Mouse (Mus musculus) mesoderm, embryonic 11.5 days (tissue): ENCODE results near the gene Gm10031.
"Not testable (repeated sequence)": the region's sequence is repeated elsewhere in the genome, so short reads cannot be mapped to it uniquely, and the experiment has no call there.

Source experiments
- DNase-seq: peaks from one replicate; pipeline ENCODE4 v3.0.0-alpha.2; 2012; ENCODE audit warnings: low read depth, low spot score

The Gm10031 gene

GRCm38 (mm10) chr1:156523842-156524241, at the start of gene Gm10031:
Gene Gm10031 (plus strand): TSS chr1:156524012.
- DNase-seq: not testable (repeated sequence)

- no peak for DNase-seq
These were observed 49.0 kb upstream of the Gm10031 start for GRCm38 (mm10) chr1:156474854-156475253.

- no peak for DNase-seq
These were observed 47.8 kb upstream of the Gm10031 start for GRCm38 (mm10) chr1:156476016-156476415.

- DNase-seq: no peak
These were observed 47.3 kb upstream of the Gm10031 start for GRCm38 (mm10) chr1:156476535-156476934.

DNA sequence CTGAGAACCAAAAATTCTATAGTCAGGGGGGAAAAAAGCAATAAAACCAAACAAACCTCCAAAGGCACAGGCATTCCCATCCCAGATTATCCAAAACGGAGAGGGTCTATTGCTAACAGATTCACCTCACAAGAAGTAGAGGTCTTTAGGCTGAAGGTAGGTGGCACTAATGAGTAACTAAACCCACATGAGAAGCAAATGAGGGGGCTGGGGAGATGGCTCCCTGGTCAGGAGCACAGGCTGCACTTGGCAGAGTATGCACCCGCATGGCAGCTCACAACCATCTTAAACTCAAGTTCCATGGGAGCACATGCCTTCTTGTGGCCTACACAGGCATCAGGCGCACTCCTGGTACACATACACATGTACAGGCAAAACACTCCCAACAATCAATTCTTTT, 42.0 kb upstream of the Gm10031 start:
- DNase-seq: no peak

DNA sequence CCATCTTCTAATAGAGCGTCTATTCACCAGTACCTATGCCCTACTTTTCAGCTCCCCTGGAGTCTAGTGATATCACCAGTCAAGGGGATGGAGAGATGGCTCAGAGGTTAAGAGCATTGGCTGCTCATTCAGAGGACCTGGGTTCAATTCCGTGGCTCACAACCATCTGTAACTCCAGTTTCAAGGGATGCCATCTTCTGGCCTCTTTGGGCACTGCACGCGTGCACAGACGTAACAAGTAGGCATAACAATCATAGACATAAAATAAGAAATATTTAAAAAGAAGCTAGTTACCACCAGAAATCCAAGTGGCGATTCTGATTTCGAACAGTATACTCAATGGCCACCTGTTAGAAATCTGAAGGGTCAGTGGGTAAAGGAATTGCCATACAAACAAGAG, 36.3 kb upstream of the Gm10031 start:
- DNase-seq: no peak

DNA sequence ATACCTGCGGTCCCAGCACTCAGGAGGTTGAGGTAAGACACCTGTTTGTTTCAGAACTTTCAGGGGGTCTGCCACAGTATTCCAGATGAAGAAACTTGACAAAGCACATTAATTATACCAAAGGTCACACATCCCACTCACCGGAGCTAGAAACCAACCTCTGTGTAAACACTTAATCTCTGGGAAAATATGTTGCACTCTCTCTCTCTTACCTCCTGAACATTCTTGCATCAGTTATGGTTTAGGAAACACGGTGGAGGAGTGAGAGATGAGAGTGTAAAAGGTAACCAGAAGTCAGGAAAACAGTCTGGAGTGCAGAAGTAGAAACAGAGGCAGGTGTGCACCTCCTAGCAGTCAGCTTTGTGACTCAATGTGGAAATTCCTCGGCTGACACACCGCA, 35.8 kb upstream of the Gm10031 start:
- DNase-seq: no peak

- no peak for DNase-seq
These were observed 32.5 kb upstream of the Gm10031 start for GRCm38 (mm10) chr1:156491226-156491796.

DNA sequence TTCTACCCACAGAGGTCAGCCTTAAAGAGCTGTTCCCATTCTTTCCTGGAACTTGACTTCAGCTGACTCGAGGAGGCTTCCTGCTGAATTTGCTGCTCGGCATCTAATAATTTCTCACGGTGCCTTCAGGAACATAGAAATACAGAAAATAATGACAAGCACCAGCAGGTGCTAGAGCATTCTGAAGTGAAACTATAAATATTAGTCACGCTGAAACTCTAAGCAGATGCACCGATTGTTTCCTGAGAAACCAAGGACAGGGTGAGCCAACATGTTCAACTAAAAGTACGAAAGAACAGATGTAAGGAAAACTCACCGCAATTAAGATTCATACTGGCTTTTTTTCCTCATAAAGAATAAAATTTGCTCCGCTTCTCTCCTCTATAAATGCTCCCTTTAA, 28.8 kb upstream of the Gm10031 start:
- DNase-seq: no peak

DNA sequence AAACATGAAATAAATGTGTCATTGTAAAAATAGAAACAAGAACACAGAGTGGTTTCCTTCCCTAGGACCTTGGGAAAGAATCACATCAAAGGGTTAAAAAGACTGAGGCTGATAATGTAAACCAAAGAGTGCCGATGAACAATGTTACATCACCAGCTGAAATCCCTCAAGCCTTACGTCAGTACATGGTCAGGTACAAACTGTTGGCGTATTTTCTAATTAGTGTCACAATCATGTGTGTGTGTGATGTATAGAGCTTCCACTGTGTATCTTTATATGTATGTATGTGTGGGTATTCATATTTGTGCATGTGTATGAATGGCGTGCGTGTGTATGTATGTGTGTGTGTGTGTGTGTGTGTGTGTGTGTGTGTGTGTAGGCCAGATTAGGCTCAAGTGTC, 26.9 kb upstream of the Gm10031 start:
- DNase-seq: no peak

DNA sequence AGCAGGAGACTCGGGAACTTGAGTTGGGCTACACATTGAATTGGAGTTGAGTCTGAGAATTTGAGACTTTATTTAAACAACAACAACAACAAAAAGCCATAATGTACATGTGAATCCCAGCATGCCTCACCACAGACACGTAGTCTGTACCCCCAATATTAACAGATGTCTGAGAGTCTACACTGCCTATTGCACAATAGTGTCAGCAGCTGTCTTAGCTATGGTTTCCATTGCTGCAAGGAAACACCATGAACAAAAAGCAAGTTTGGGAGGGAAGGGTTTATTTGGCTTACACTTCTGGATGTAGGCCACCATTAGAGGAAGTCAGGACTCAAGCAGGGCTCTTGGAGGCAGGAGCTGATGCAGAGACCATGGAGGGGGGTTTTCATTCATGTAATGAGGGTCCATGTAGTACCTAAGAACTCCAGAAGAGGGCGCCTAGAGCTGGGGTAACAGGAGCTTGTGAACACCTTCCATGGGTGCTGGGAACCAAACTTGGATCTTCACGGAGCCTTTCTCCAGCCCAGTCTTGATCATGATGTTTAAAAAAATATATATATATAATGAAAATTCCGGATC, 18.8 kb upstream of the Gm10031 start:
- no peak for DNase-seq

DNA sequence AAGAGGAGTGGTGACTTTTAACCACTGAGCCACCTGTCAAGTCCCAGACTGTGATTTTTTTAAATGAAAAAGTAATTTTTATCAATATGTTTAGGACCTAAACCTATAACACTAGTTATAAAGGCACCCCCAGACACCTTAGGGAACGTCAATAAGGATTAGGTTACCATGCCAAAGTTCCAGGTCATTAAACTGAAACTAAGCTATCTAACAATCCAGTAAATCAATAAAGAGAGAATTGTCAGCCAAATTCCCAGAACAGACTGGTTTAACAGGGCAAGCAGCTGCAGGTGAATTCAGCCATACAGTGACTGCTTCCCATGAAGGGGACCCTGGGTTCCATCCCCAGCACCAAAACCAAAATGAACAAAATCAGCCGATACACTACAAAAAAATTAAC, 17.9 kb upstream of the Gm10031 start:
- no peak for DNase-seq

- DNase-seq: no peak
These were observed 16.1 kb upstream of the Gm10031 start for GRCm38 (mm10) chr1:156507753-156508152.

DNA sequence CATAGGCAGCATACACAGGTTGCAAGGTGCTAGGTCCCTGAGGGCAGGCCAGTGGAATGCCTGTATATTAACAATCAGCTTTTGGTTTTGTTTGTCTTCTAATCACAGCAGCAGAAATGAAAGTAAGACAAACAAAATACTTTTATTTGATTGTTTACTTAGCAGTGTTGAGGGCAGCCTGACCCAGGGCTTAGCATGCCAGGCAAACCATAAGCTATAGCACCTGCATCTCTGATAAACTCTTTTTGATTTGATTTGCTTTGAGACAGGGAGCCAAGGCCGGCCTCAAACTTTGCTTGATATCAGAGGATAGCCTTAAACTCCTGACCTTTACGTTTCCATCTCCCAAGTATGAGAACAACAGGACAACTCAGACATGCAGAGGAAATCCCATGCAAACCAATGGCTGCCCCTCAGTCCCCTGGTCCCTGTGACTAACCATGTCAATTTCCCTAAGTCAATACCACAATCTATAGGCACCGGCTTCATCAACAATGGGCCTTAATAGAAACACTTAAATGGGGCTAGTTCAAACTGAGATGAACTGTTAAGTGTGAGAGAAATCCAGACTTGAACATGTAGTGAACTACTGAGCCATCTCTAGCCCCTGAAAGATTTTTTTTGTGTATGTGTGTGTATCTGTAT, 3.6 kb upstream of the Gm10031 start:
- no peak for DNase-seq

- DNase-seq: no peak
These were observed 1.9 kb upstream of the Gm10031 start for GRCm38 (mm10) chr1:156521796-156522517.

DNA sequence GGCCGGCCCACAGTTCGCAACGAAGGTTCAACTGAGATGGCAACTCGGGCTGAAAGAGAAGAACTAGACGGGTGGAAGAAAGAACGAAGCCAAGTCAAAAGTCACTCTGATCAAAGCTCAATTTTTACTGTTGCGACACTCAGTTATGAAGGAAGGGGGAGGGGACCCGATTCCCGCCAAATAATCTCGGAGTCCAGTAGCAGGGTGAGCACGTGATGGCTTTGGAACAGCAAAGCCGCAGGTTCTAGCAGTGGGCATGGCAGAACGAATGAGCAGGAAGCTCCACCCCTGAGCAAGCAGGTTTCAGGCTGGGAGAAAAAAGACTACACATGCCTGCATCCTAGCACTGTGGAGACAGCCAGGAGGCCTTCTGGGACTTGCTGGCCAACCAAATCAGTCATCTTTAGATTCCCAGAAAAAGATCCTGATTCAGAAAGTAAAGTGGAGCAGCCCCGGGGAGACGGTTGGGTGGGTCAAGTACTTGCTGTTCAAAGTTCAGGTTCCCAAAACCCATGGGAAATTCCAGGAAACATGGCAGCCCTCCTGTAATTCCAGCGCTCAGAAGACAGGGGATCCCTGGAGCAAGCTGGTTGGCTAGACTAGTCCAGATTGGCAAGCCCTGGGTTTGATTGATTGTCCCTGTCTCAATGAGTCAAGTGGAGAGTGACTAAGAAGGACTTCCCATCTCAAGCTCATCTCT, 8.8 kb downstream of the Gm10031 start:
- not testable (repeated sequence) for DNase-seq

DNA sequence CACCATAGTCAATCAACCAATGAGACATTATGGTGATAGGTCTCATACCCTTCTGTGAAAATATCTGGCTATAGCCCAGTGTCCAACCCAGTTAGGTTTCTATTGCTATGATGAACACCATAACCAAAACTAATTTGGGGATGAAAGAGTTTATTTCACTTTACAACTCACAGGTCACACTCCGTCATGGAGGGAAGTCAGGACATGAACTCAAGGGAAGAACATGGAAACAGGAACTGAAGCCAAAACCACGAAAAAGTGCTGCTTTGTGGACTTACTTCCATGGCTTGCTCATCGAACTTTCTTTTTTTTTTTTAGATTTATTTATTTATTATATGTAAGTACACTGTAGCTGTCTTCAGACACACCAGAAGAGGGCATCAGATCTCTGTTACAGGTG, 9.7 kb downstream of the Gm10031 start:
- DNase-seq: no peak

- DNase-seq: no peak
These were observed 10.1 kb downstream of the Gm10031 start for GRCm38 (mm10) chr1:156533911-156534310.

DNA sequence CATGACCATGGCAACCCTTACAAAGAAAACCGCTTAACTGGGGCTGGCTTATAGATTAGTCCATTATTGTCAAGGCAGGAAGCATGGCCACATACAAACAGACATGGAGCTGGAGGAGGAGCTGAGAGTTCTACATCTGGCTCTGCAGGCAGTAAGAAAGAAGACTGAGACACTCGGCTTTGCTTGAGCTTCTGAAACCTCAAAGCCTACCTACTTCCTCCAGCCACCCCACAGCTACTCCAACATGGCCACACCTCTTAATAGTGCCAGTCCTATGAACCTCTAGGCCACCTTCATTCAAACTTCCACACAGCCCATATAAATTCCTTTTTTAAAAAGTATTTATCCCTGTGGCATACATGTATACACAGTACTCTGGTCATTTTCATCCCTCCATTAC, 13.2 kb downstream of the Gm10031 start:
- DNase-seq: no peak

DNA sequence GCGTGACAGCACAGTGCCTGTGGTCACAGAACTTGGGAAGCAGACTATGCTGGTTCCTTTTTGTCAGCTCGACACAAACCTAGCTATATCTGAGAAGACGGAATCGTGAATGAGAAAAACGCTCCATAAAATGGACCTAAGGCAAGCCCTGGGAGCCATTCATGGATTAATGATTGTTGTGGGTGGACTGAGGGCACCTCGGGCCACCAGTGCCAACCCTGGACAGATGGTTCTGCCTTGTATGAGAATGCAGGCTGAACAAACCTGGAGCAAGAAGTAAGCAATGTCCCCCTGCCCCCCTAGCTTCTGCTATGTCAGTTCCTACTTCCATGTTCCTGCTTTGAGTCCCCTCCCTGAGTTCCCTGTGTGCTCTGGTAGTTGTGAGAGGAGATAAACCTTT, 13.9 kb downstream of the Gm10031 start:
- DNase-seq: no peak

DNA sequence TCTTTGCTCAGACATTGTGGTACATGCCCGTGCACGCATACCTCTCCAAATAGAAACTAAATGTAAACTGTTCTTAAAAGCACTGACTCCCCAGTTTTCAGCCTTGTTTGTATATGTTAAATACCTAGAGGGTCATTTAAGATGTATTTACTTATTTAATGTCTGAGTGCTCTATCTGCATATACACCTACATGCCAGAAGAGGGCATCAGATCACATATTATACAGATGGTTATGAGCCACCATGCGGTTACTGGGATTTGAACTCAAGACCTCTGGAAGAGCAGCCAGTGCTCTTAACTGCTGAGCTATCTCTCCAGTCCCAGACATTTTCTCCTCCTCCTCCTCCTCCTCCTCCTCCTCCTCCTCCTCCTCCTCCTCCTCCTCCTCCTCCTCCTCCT, 14.6 kb downstream of the Gm10031 start:
- DNase-seq: peak; percentile 8
